Mouse (Mus musculus) liver, postnatal 0 days (tissue): ENCODE results near the gene Gm17571. TPM values are rescaled to one million over a fixed set of nuclear protein-coding genes. Genes with fewer than 3 reads are reported as not detected.

Experiments
- ATAC-seq: fragments of 200-750 bp; cut with Nextera tagmentation; 2 replicates; pipeline ENCODE4 v1.8.0; 2017; ENCODE audit warnings: mild to moderate bottlenecking, moderate library complexity
- DNase-seq: peaks from one replicate; pipeline ENCODE4 v3.0.0-alpha.2; 2016
- H3K27ac ChIP-seq: fragments of 300-500 bp; sonication (generic); 2 replicates; pipeline ENCODE4 v1.5.1; 2014; ENCODE audit warnings: antibody characterized with exemption, moderate library complexity, mild to moderate bottlenecking, low read depth
- H3K27me3 ChIP-seq: fragments of 300-500 bp; sonication (generic); 2 replicates; pipeline ENCODE4 v1.6.1; 2014; ENCODE audit warnings: low read length, control low read depth, mixed read lengths; ENCODE audit not compliant: insufficient read depth
- H3K36me3 ChIP-seq: fragments of 300-500 bp; sonication (generic); replicated peaks from 2 replicates; pipeline ENCODE4 v1.6.1; 2014; ENCODE audit warnings: mild to moderate bottlenecking, control low read depth, low read length, moderate library complexity, mixed read lengths; ENCODE audit not compliant: insufficient read depth
- H3K4me1 ChIP-seq: fragments of 300-500 bp; sonication (generic); 2 replicates; pipeline ENCODE4 v1.6.1; 2014; ENCODE audit warnings: antibody characterized with exemption, mild to moderate bottlenecking, control low read depth; ENCODE audit not compliant: insufficient read depth
- H3K4me2 ChIP-seq: fragments of 300-500 bp; sonication (generic); 2 replicates; pipeline ENCODE4 v1.6.1; 2014; ENCODE audit warnings: low read depth, mild to moderate bottlenecking, low read length, moderate library complexity, mixed read lengths
- H3K4me3 ChIP-seq: fragments of 300-500 bp; sonication (generic); 2 replicates; pipeline ENCODE4 v1.5.1; 2014; ENCODE audit warnings: low read depth, low read length
- H3K9ac ChIP-seq: fragments of 300-500 bp; sonication (generic); replicated peaks from 2 replicates; pipeline ENCODE4 v1.6.1; 2014; ENCODE audit warnings: mild to moderate bottlenecking, moderate library complexity
- H3K9me3 ChIP-seq: fragments of 300-500 bp; sonication (generic); 2 replicates; pipeline ENCODE4 v1.6.1; 2016; ENCODE audit warnings: mild to moderate bottlenecking, control low read depth, low read length, mixed read lengths
- CTCF ChIP-seq: sonication (generic); IDR thresholded peaks from 2 replicates; pipeline ENCODE4 v1.5.1; 2016; ENCODE audit warnings: antibody characterized with exemption, low read depth
- EP300 ChIP-seq: IDR thresholded peaks from 2 replicates; pipeline ENCODE4 v1.6.1; 2016; ENCODE audit warnings: antibody characterized with exemption, low read depth, mild to moderate bottlenecking
- WGBS: fragments of 180-500 bp; shearing (Covaris S2); extraction: QIAGEN DNeasy Blood & Tissue Kit; methylation state at CpG from one replicate; pipeline ENCODE4 v1.1.7; 2014; ENCODE audit not compliant: insufficient replicate concordance; 5-methylcytosine and 5-hydroxymethylcytosine counted together
- polyA plus RNA-seq: library from polyadenylated mRNA; unstranded; fragments of >200 nt; fragmentation: Nextera tagmentation; extraction: Ambion mirVana; gene quantifications from 2 replicates; pipeline ENCODE4 v1.2.1, GENCODE M21; 2015

The Gm17571 gene
- polyA plus RNA-seq, 1 experiment from 2014 or later = not detected

DNA sequence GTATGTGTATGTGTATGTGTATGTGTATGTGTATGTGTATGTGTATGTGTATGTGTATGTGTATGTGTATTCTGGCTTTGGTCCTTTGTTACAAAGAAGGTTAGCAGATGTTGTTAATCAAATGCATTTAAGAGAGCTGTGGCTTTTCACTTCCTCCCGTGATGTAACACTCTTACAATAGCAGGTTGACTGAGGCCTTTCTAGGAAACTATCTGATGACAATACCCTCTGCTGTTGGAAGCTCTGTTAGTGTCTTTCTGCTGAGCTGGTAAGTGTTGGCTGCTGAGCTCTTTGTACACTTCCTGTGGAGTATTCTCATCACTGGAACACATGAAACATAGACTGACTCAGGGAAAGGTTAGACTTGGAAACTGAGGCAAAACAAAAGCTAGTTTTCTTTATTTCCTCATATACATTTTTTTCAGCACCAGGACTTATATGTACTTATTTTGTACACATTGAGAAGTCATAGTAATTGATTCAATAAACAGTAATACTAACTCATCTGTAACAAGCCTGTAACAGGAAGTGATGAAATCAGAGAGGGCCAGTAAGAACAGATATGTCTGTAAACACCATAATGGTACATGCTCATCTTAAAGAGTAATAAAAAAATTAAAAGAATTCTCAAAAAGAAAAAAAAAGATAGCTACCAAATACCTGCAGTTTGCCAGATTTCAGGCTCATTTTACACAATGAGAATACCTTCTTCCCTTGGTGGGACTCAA lies 2.9 kb downstream of the Gm17571 start:
- DNase-seq (no peak), ATAC-seq (peak; percentile 27; the same call in 1 of the 2 replicates)
- Histone ChIP-seq H3K4me2 (no peak overlapping the region), H3K27ac (no peak overlapping the region), H3K36me3 (no peaks in the 10 kb centered on the region), H3K27me3 (no peaks in the 10 kb centered on the region), H3K9me3 (no peaks in the 10 kb centered on the region), H3K9ac (no peak overlapping the region), H3K4me1 (no peaks in the 10 kb centered on the region), H3K4me3 (no peak overlapping the region)
- WGBS = 53% methylated on average over 1 of the region's 1 CpGs
- TF ChIP-seq EP300 = no peak

DNA sequence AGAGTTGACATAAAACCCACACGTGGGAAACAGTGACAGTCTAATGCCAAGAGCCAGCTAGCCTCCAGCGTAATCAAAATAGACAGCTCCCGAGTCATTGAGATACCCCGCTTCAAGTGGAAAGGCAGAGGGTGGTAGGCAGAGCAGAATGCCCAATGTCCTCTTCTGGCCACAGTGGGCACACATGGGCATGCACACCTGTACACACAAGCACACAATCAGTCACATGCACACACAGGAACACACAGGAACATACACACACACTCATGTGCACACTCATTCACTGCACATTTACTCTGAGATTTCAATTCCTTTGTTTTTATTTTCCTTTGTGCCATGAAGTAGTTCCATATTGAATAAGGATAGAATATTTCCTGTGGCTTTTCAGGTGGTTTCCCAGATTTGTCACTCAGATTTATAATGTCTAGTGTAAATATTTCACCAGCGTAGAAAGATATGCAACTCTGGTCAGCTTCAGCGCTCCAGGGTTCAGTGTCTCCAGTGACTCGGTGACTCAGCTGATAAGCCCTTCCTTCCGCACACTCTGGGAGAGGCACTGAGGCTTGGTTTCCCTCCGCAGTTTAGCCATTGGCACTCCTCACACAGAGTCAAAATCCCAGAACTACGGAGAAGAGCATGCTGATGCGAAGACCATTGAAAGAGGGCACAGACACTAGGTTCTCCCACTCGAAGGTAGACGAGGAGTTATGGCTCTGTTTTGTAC lies 4.4 kb downstream of the Gm17571 start:
- ATAC-seq = no peak
- Histone ChIP-seq H3K4me2 (peak overlapping the region; percentile 3; the same call in 1 of the 2 replicates), H3K27me3 (no peaks in the 10 kb centered on the region), H3K4me1 (no peaks in the 10 kb centered on the region), H3K9ac (no peak overlapping the region), H3K27ac (no peak overlapping the region), H3K9me3 (no peaks in the 10 kb centered on the region), H3K36me3 (no peaks in the 10 kb centered on the region), H3K4me3 (no peak overlapping the region)
- TF ChIP-seq CTCF (no peak), EP300 (no peak)
- DNase-seq = no peak
- WGBS = 40% methylated on average over 13 of the region's 13 CpGs

DNA sequence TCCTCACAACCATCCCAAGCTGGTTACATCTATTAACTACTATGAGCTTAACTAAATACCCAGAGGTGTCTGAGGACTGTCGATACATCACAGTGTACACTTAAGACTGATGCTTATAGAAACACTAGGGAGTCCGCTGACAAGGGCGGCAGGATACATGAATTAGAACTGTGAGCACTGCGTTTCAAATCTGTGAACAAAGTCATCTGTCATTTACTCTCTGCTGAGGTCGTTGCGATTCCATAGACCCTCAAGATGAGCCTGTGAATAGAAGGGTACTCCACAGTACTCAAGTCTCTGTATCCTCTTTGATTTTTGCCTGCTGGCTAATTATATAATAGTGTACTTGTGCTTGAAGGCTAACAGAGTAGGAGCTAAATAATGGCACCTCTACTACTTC lies 5.6 kb downstream of the Gm17571 start:
- DNase-seq = no peak
- 74% methylated on average over 6 of the region's 6 CpGs for WGBS

DNA sequence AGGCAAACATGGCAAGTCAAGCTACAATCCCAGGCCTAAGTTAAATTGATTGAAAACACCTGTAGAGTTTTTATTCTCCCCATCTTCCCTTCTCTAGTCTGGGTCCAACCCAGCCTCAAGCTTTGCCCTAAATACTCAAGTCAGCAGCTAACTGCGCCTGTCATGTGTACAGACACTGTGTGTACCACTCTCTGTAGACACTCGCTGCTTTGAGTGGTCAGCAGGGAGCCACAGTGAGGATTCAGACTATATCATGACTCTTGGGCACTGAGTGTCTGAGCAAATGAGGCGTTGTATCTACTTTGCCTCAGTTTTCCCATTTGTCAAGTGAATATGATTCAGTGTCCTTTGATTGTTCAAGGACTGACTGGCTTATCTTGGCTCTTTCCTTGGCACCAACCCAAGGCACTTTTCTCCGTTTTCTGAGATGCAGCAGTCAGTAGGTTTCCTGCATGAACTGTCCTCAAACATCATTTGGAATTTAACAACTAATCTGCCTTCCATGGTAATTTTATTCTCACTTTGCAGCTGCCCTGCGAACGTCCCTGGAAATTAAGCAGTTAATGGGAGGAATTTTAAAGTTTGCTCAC lies 13.0 kb downstream of the Gm17571 start:
- no peaks in the 10 kb centered on the region for H3K9me3 ChIP-seq
- 70% methylated on average over 6 of the region's 6 CpGs for WGBS
- H3K4me1 ChIP-seq = no peaks in the 10 kb centered on the region
- ATAC-seq (no peak), DNase-seq (no peak)
- no peak overlapping the region for H3K9ac ChIP-seq
- H3K4me2 ChIP-seq = no peak overlapping the region
- TF ChIP-seq CTCF = no peak
- TF ChIP-seq EP300 = no peak
- H3K36me3 ChIP-seq = no peaks in the 10 kb centered on the region
- no peak overlapping the region for H3K27ac ChIP-seq
- H3K4me3 ChIP-seq = no peak overlapping the region
- H3K27me3 ChIP-seq = no peaks in the 10 kb centered on the region

More for the DNA sequence above, 5.6 kb downstream of the Gm17571 start:
- Histone ChIP-seq H3K4me2 (no peak overlapping the region), H3K27me3 (no peaks in the 10 kb centered on the region), H3K36me3 (no peaks in the 10 kb centered on the region), H3K4me1 (no peaks in the 10 kb centered on the region), H3K4me3 (no peak overlapping the region), H3K27ac (no peak overlapping the region), H3K9ac (no peak overlapping the region), H3K9me3 (no peaks in the 10 kb centered on the region)
- ATAC-seq = no peak
- TF ChIP-seq CTCF = no peak

DNA sequence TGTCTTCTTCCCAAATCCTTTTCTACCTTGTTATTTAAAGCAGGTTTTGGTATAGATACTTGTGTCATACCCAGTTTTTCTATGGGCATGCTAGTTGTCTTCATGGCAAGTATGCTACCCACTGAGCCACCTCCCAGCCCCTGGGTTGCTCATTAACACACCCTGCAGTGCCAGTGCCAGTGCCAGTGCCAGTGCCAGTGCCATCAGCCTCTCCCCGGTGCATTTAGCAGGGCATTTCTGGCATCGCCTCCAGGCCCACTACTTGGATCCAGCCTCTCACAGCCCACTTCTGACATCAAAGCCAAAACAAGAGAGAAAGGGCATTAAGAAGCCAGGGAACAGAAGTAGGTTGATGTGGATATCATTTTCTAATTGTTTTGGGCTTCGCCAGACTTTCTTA lies 14.9 kb downstream of the Gm17571 start:
- Histone ChIP-seq H3K27me3 (no peaks in the 10 kb centered on the region), H3K27ac (no peak overlapping the region), H3K4me2 (no peak overlapping the region), H3K9ac (no peak overlapping the region), H3K9me3 (no peaks in the 10 kb centered on the region), H3K36me3 (no peaks in the 10 kb centered on the region), H3K4me3 (no peak overlapping the region), H3K4me1 (no peaks in the 10 kb centered on the region)
- no peak for ATAC-seq
- TF ChIP-seq EP300 = no peak
- no peak for TF ChIP-seq CTCF
- 86% methylated on average over 3 of the region's 3 CpGs for WGBS
- DNase-seq = no peak

DNA sequence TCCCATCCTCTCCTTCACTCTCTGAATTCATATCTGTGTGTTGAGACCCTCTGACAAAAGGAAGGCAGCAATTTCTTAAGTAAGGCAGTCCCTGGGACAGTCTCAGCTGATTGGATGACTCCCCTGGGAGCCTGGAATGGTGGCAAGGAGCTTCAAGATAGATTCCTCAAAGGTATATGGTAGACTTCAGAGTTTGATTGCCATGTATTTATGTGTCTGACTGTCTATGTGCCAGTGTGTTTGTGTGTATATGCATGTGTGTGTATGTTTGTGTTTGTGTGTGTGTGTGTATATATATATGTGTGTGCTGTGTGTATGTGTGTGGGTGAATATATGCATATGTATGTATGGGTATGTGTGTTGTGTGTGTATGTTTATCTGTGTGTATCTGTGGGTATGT lies 15.8 kb downstream of the Gm17571 start:
- H3K4me2 ChIP-seq = no peak overlapping the region
- no peaks in the 10 kb centered on the region for H3K4me1 ChIP-seq
- H3K27me3 ChIP-seq = no peaks in the 10 kb centered on the region
- no peak overlapping the region for H3K9ac ChIP-seq
- DNase-seq = no peak
- H3K36me3 ChIP-seq = no peaks in the 10 kb centered on the region
- H3K9me3 ChIP-seq = no peaks in the 10 kb centered on the region
- TF ChIP-seq EP300 (no peak), CTCF (no peak)
- H3K4me3 ChIP-seq = no peak overlapping the region
- no peak overlapping the region for H3K27ac ChIP-seq
- ATAC-seq = no peak
